Mouse (Mus musculus) liver, embryonic 14.5 days (tissue): ENCODE measurements around the gene Maml2.

Experiments used
- CTCF ChIP-seq: IDR thresholded peaks from 2 replicates; pipeline ENCODE4 v1.5.1; 2016; ENCODE audit warnings: antibody characterized with exemption, low read depth, control low read depth
- EP300 ChIP-seq: IDR thresholded peaks from 2 replicates; pipeline ENCODE4 v1.6.1; 2016; ENCODE audit warnings: antibody characterized with exemption, low read depth

DNA sequence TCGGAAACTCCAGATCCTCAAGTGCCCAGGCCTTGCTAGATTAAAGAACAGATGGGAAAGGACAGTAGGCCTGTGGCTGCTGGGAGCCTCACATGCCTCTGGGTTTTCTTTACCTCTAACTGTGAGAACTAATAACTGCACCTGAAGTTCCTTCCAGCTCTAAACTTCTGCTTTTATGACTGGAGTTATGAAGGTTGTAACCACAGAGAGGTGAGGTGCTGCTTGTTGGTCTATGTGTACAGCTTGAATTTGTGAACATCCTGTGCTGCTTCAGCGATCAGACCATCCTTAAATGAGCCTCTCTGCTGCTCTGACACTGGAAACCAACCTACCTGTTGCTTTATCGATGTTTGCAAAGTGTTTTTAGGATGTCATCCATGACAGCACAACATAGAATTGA, 258.9 kb downstream of the Maml2 start:
- TF ChIP-seq EP300, result no peak
- no peak for TF ChIP-seq CTCF
